Mouse (Mus musculus) MEL (cell line): ENCODE results near the gene Fahd1.
A peak's percentile ranks its signal among the peaks of the same experiment; 100 is the strongest.

Experiments
- BHLHE40 ChIP-seq: IDR thresholded peaks from 2 replicates; pipeline ENCODE4 v1.6.1; 2012; ENCODE audit warnings: low read depth, mild to moderate bottlenecking, inconsistent platforms, low read length, improper control_type of control experiment, borderline replicate concordance
- CHD1 ChIP-seq: IDR thresholded peaks from 2 replicates; pipeline ENCODE4 v1.6.1; 2012; ENCODE audit warnings: low read depth, mild to moderate bottlenecking, inconsistent platforms, low read length, improper control_type of control experiment
- CTCF ChIP-seq, 3 experiments: IDR thresholded peaks in 2 of 3; conservative IDR thresholded peaks in 1 of 3; 2 replicates each; pipeline ENCODE4 v1.5.1; 2011 to 2012; ENCODE audit warnings: low read length in 3 of 3, low read depth in 2 of 3, mild to moderate bottlenecking in 2 of 3, improper control_type of control experiment in 1 of 3, inconsistent platforms in 1 of 3, mixed read lengths in 1 of 3, moderate library complexity in 1 of 3; ENCODE audit not compliant: control insufficient read depth in 1 of 3, insufficient read depth in 1 of 3, poor library complexity in 1 of 3, severe bottlenecking in 1 of 3
- EP300 ChIP-seq, 2 experiments: IDR thresholded peaks; 2 replicates each; pipeline ENCODE4 v1.6.1; 2011; ENCODE audit warnings: improper control_type of control experiment in 2 of 2, low read length in 2 of 2, low read depth in 1 of 2, mild to moderate bottlenecking in 1 of 2
- GATA1 ChIP-seq: IDR thresholded peaks from 2 replicates; pipeline ENCODE4 v1.6.1; 2011; ENCODE audit warnings: low read depth, low read length, improper control_type of control experiment
- MAZ ChIP-seq: IDR thresholded peaks from 2 replicates; pipeline ENCODE4 v1.6.1; 2012; ENCODE audit warnings: low read depth, mild to moderate bottlenecking, inconsistent platforms, low read length, improper control_type of control experiment
- POLR2A ChIP-seq, 2 experiments: IDR thresholded peaks; 2 replicates each; pipeline ENCODE4 v1.6.1; 2011 to 2012; ENCODE audit warnings: low read length in 2 of 2, mild to moderate bottlenecking in 2 of 2, control low read depth in 1 of 2, improper control_type of control experiment in 1 of 2, low read depth in 1 of 2, moderate library complexity in 1 of 2; ENCODE audit not compliant: control insufficient read depth in 1 of 2, insufficient read depth in 1 of 2, poor library complexity in 1 of 2
- SIN3A ChIP-seq: IDR thresholded peaks from 2 replicates; pipeline ENCODE4 v1.6.1; 2012; ENCODE audit warnings: low read length, improper control_type of control experiment, inconsistent platforms
- TCF12 ChIP-seq: IDR thresholded peaks from 2 replicates; pipeline ENCODE4 v1.6.1; 2014; ENCODE audit warnings: low read depth, mild to moderate bottlenecking, inconsistent platforms, low read length, improper control_type of control experiment, moderate library complexity
- USF1 ChIP-seq: IDR thresholded peaks from 2 replicates; pipeline ENCODE4 v1.6.1; 2014; ENCODE audit warnings: low read depth, mild to moderate bottlenecking, inconsistent platforms, low read length, improper control_type of control experiment, moderate library complexity
- ZC3H11A ChIP-seq: IDR thresholded peaks from 2 replicates; pipeline ENCODE4 v1.6.1; 2012; ENCODE audit warnings: low read depth, mild to moderate bottlenecking, inconsistent platforms, low read length, improper control_type of control experiment
- ZMIZ1 ChIP-seq: IDR thresholded peaks from 2 replicates; pipeline ENCODE4 v1.6.1; 2012; ENCODE audit warnings: low read depth, mild to moderate bottlenecking, inconsistent platforms, low read length, improper control_type of control experiment, moderate library complexity

DNA sequence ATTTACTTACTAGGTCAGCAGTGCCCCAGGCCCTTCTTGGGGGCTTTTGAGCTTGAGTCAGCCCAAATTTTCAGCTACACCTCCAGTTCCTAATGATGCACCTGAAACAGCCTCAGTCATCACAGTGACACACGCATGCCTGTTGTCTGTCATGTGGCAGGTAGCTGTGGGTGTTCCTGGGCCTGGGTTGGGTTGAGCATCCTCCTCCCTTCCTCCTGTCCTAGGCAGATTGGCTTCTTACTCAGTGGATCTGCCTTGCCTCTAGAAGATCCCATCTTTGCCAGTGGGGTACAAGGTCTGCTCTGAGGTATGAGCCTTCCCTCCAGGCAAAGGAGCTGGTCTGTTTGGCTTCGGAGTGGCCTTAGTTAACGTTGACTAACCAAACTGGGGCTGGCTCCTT lies 38.7 kb upstream of the Fahd1 start:
- TF ChIP-seq CTCF (IDR thresholded peaks at IDR 0.05 in 2 of 3, conservative IDR thresholded peaks at IDR 0.05 in 1 of 3; ENCODE audit: control insufficient read depth in 1 of 3, insufficient read depth in 1 of 3, low read depth in 2 of 3, low read length in 3 of 3, poor library complexity in 1 of 3, severe bottlenecking in 1 of 3) = no peak
- TF ChIP-seq BHLHE40 = no peak
- TF ChIP-seq EP300 (IDR thresholded peaks at IDR 0.05; ENCODE audit: low read depth in 1 of 2, low read length in 2 of 2) = no peak
- no peak for TF ChIP-seq MAZ
- TF ChIP-seq POLR2A (IDR thresholded peaks at IDR 0.05; ENCODE audit: control insufficient read depth in 1 of 2, insufficient read depth in 1 of 2, low read depth in 1 of 2, low read length in 2 of 2, poor library complexity in 1 of 2) = 0 out of 4 replicates have a peak, but pooled peaks of 1 of the 2 experiments have one; percentile 29
- TF ChIP-seq ZC3H11A = no peak
- no peak for TF ChIP-seq SIN3A
- TF ChIP-seq GATA1 = no peak
- TF ChIP-seq TCF12 = no peak
- no peak for TF ChIP-seq ZMIZ1
- no peak for TF ChIP-seq USF1
- TF ChIP-seq CHD1 = no peak
